Mouse (Mus musculus): Measurements from ENCODE around the gene Plekhg2. TPM values are rescaled to one million over a fixed set of nuclear protein-coding genes. Genes with fewer than 3 reads are reported as not detected.
A peak's percentile ranks its signal among the peaks of the same experiment; 100 is the strongest.

The Plekhg2 gene
- polyA plus RNA-seq, 1 experiment from 2014 or later, result 21.4 TPM

- Histone ChIP-seq H3K9ac (replicated peaks) (no peak overlapping the region), H3K9me3 (replicated peaks) (no peaks in the 10 kb centered on the region), H3K36me3 (peaks cover 7% of the 10 kb centered on the region; the same call in 1 of the 2 replicates), H3K4me2 (no peak overlapping the region), H3K27me3 (replicated peaks) (no peaks in the 10 kb centered on the region), H3K4me1 (peaks cover 24% of the 10 kb centered on the region), H3K27ac (replicated peaks) (no peak overlapping the region), H3K4me3 (replicated peaks) (no peak overlapping the region)
- no peak for ATAC-seq (ENCODE audit: low FRiP score)
- WGBS, result 77% methylated on average over 3 of the region's 3 CpGs
These were observed 24.7 kb downstream of the Plekhg2 start for GRCm38 (mm10) chr7:28347746-28348145.

DNA sequence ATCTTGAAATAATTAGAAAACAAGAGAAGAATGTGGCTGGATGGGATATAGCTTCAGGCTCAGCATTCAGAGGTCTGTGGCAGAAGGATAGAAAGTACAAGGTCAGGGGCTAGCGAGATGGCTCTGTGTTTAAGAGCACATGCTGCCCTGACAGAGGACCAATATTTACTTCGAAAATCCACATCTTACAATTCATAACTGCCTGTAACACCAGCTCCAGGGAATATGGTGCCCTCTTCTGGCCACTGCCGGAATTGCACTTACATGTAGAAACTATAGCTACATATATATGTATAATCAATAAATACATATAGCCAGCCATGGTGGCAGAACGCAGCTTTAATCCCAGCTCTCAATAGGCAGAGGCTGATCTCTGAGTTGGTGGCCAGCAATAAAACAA, 27.8 kb downstream of the Plekhg2 start:
- Histone ChIP-seq H3K27ac (replicated peaks) (no peak overlapping the region), H3K36me3 (no peaks in the 10 kb centered on the region), H3K4me3 (replicated peaks) (no peak overlapping the region), H3K9ac (replicated peaks) (no peak overlapping the region), H3K27me3 (replicated peaks) (no peaks in the 10 kb centered on the region), H3K4me1 (peaks cover 7% of the 10 kb centered on the region), H3K9me3 (replicated peaks) (no peaks in the 10 kb centered on the region), H3K4me2 (no peak overlapping the region)
- 0 out of 2 replicates have a peak, but pooled peaks have one; percentile 33 for ATAC-seq (ENCODE audit: low FRiP score)
- WGBS, result 7% methylated on average over 4 of the region's 4 CpGs

DNA sequence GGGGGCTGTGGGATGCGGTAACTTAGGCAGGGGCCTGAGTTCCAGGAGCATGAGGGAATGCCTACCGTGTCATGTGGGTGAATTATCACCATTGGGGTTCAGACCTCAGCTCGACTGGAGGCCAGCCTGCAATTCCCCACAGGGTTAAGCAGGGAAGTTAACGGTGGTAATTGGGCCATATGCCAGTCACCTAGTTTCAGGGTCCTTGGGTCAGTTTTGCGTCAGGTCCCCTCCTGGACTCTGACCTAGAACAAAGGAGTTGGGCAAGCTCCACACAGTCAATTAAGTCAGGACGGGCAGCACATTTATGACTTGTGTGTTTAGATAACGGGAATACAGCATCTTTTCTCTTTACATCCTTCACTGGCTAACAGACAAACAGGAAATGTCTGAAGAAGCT, 31.0 kb downstream of the Plekhg2 start:
- Histone ChIP-seq H3K27ac (replicated peaks) (no peak overlapping the region), H3K9ac (replicated peaks) (no peak overlapping the region), H3K4me3 (replicated peaks) (no peak overlapping the region), H3K4me1 (peaks cover 23% of the 10 kb centered on the region), H3K4me2 (no peak overlapping the region), H3K9me3 (replicated peaks) (no peaks in the 10 kb centered on the region), H3K27me3 (replicated peaks) (no peaks in the 10 kb centered on the region), H3K36me3 (no peaks in the 10 kb centered on the region)
- WGBS, result 15% methylated on average over 7 of the region's 7 CpGs
- no peak for ATAC-seq (ENCODE audit: low FRiP score)

DNA sequence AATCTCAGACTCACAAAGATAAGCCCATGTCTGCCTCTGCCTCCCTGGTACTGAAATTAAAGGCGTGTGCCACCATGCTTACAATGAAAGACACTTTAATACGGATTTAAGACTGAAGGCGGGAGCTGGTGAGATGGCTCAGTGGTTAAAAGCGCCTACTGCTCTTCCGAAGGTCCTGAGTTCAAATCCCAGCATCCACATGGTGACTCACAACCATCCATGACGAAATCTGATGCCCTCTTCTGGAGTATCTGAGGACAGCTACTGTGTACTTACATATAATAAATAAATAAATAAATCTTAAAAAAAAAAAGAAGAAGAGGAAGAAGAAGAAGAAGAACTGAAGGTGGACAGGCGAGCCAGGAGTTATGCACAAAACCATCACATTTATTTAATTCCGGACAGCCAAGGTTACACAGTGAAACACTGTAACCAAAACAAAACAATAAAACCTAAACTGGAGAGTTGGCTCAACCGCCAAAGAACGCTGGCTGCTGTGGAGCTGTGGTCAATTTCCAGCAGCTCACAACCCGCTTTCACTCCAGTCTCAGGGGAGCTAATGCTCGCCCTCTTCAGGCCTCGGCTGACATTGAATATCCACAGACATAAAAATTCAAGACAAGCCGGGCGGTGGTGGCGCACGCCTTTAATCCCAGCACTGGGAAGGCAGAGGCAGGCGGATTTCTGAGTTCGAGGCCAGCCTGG, 33.0 kb downstream of the Plekhg2 start:
- peak overlapping the region; percentile 85 for H3K27ac ChIP-seq (replicated peaks)
- peak overlapping the region; percentile 74 for H3K4me3 ChIP-seq (replicated peaks)
- no peaks in the 10 kb centered on the region for H3K27me3 ChIP-seq (replicated peaks)
- H3K4me1 ChIP-seq, result peaks cover 34% of the 10 kb centered on the region
- no peaks in the 10 kb centered on the region for H3K9me3 ChIP-seq (replicated peaks)
- 76% methylated on average over 19 of the region's 19 CpGs for WGBS
- peak; percentile 19 for ATAC-seq (ENCODE audit: low FRiP score)
- peak overlapping the region; percentile 71 for H3K4me2 ChIP-seq
- H3K9ac ChIP-seq (replicated peaks), result peak overlapping the region; percentile 47; the same call in 1 of the 2 replicates
- H3K36me3 ChIP-seq, result no peaks in the 10 kb centered on the region

DNA sequence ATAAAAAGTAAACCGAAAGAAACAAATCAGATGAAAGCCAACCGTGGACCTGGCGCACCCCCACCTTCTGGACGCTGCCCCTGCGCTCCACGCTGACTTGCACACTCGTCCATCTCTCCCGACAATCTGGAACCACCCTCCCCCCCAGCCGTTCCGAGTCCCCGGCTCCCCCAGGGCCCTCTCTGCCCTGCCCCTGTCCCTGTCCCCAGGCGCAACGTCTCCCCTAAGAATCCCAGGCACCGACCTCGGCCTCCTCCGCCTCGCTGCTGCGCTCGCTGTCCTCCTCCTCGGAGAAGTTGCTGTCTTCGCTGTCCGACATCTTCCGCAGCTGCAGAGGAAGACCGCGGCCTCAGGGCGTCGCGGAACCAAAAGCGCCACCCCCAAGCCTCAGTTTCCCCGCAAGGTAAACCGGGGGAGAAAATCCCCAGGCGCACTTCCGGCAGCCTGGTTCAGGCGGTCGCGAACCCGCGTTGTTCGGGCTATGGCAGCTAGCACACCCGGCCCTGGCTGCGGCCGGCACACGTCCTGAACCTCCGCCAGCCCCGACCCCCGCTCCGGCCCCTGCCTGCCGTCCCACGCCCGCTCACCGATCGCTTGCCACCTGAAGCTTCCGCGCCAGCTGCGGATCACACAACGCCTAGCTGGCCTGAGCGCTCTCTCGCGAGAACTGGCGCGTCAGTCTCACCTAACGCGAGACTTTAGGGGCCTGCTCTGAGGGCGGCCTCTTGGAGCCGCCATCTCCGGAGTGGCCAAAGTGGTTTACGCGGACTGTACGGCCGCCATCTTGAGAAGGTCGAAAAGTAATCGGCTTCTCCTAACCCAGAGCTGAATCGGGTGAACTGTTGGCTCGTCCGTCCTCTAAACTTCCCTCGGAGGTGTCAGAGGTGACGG, 34.0 kb downstream of the Plekhg2 start, which contains the start of gene Supt5:
Gene Supt5, minus strand, starts transcription at position 639 of the 891 bp plus-strand sequence.
- Histone ChIP-seq H3K27ac (replicated peaks) (peak within 1 kb of the TSS; percentile 85), H3K4me2 (peak within 1 kb of the TSS; percentile 71), H3K36me3 (no peaks in the 10 kb centered on the region; the same call in 1 of the 2 replicates), H3K4me1 (peaks cover 33% of the 10 kb centered on the region), H3K27me3 (replicated peaks) (no peaks in the 10 kb centered on the region), H3K9ac (replicated peaks) (peak within 1 kb of the TSS; percentile 89), H3K9me3 (replicated peaks) (no peaks in the 10 kb centered on the region), H3K4me3 (replicated peaks) (peak within 1 kb of the TSS; percentile 74)
- ATAC-seq (ENCODE audit: low FRiP score), result peak; percentile 99
- under 1% methylated on average over 77 of the region's 77 CpGs for WGBS

DNA sequence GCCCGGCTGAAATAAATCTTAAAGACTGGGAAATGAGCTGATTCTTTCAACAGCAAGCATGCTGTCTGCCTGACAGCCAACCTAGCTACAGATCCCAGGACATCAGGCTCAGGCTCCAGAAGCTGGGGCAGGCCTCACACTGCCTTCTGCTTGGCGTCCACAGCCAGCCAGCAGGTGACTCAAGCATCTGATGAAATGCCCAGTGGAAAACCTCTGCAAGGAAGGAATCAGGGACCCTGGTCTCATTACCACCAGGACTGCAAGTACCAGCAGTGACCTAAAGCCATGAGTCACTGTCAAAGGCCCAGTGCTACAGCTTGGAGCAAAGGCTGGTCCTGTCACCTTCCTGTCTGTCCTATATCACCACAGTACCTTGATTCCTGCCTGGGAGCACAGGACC, 36.9 kb downstream of the Plekhg2 start:
- no peak for ATAC-seq (ENCODE audit: low FRiP score)
- no peak overlapping the region for H3K9ac ChIP-seq (replicated peaks)
- peaks cover 33% of the 10 kb centered on the region for H3K4me1 ChIP-seq
- no peak overlapping the region for H3K4me3 ChIP-seq (replicated peaks)
- H3K36me3 ChIP-seq, result peaks cover 12% of the 10 kb centered on the region
- no peaks in the 10 kb centered on the region for H3K27me3 ChIP-seq (replicated peaks)
- H3K27ac ChIP-seq (replicated peaks), result no peak overlapping the region
- H3K4me2 ChIP-seq, result no peak overlapping the region
- 92% methylated on average over 2 of the region's 2 CpGs for WGBS
- H3K9me3 ChIP-seq (replicated peaks), result no peaks in the 10 kb centered on the region

DNA sequence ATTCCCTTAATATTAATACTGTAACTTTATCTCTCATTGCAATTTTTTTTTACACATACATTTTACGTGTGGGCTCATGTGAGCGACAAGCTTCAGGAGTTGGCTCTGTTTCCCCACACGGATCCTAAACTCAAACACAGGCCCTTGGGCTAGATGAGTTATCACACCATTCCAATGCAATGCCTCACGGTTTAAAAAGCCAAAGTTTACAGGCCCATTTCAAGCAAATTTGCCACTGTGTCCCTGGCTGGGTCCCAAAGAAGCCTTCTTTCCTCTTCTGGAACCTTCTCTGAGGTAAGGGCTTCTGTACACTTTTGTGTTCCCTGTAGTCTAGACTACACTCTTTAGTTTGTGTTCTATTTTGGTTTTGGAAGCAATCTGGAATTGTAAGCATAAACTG, 37.9 kb downstream of the Plekhg2 start:
- H3K4me1 ChIP-seq, result peaks cover 33% of the 10 kb centered on the region
- 94% methylated on average over 4 of the region's 4 CpGs for WGBS
- ATAC-seq (ENCODE audit: low FRiP score), result no peak
- H3K4me2 ChIP-seq, result no peak overlapping the region
- no peaks in the 10 kb centered on the region for H3K27me3 ChIP-seq (replicated peaks)
- H3K27ac ChIP-seq (replicated peaks), result no peak overlapping the region
- no peaks in the 10 kb centered on the region for H3K9me3 ChIP-seq (replicated peaks)
- H3K9ac ChIP-seq (replicated peaks), result no peak overlapping the region
- H3K36me3 ChIP-seq, result peaks cover 20% of the 10 kb centered on the region
- no peak overlapping the region for H3K4me3 ChIP-seq (replicated peaks)

GRCm38 (mm10) chr7:28328260-28328659, 44.1 kb downstream of the Plekhg2 start:
- Histone ChIP-seq H3K9me3 (replicated peaks) (no peaks in the 10 kb centered on the region), H3K36me3 (peaks cover 78% of the 10 kb centered on the region)

GRCm38 (mm10) chr7:28326457-28326856, 45.9 kb downstream of the Plekhg2 start:
- Histone ChIP-seq H3K4me1 (no peaks in the 10 kb centered on the region), H3K27ac (replicated peaks) (no peak overlapping the region), H3K27me3 (replicated peaks) (no peaks in the 10 kb centered on the region), H3K9me3 (replicated peaks) (no peaks in the 10 kb centered on the region), H3K36me3 (peaks cover 93% of the 10 kb centered on the region), H3K4me3 (replicated peaks) (no peak overlapping the region), H3K4me2 (no peak overlapping the region), H3K9ac (replicated peaks) (no peak overlapping the region)
- no peak for ATAC-seq (ENCODE audit: low FRiP score)
- 82% methylated on average over 4 of the region's 4 CpGs for WGBS

More at GRCm38 (mm10) chr7:28328260-28328659, 44.1 kb downstream of the Plekhg2 start:
- no peak for ATAC-seq (ENCODE audit: low FRiP score)
- Histone ChIP-seq H3K27me3 (replicated peaks) (no peaks in the 10 kb centered on the region), H3K4me1 (no peaks in the 10 kb centered on the region), H3K4me2 (no peak overlapping the region), H3K27ac (replicated peaks) (no peak overlapping the region), H3K4me3 (replicated peaks) (no peak overlapping the region), H3K9ac (replicated peaks) (no peak overlapping the region)
- WGBS, result 90% methylated on average over 2 of the region's 2 CpGs

DNA sequence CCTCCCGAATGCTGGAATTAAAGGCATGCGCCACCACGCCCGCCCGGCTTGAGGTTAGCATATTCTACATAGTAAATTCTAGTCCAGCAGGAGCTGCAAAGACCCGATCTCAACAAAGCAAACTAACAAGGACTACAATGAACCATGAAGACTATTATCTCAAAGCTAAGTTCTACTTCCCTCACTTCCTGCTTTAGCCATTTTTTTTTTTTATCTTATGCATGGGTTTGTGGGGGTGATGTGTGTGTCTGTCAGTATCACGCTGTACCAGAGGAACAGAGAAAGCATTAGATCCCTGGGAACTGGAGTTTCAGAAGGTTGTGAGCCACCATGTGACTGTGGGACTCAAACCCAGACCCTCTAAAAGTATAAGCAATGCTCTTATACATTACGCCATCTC, 47.1 kb downstream of the Plekhg2 start:
- Histone ChIP-seq H3K9ac (replicated peaks) (no peak overlapping the region), H3K4me3 (replicated peaks) (no peak overlapping the region), H3K27ac (replicated peaks) (no peak overlapping the region), H3K9me3 (replicated peaks) (no peaks in the 10 kb centered on the region), H3K4me1 (no peaks in the 10 kb centered on the region), H3K27me3 (replicated peaks) (no peaks in the 10 kb centered on the region), H3K36me3 (peaks cover 94% of the 10 kb centered on the region), H3K4me2 (no peak overlapping the region)
- WGBS, result 98% methylated on average over 8 of the region's 8 CpGs
- no peak for ATAC-seq (ENCODE audit: low FRiP score)

- Histone ChIP-seq H3K4me3 (replicated peaks) (no peak overlapping the region), H3K4me1 (no peaks in the 10 kb centered on the region), H3K9ac (replicated peaks) (no peak overlapping the region), H3K27ac (replicated peaks) (no peak overlapping the region), H3K9me3 (replicated peaks) (no peaks in the 10 kb centered on the region), H3K27me3 (replicated peaks) (no peaks in the 10 kb centered on the region), H3K36me3 (peaks cover 99% of the 10 kb centered on the region), H3K4me2 (no peak overlapping the region)
- no peak for ATAC-seq (ENCODE audit: low FRiP score)
- 96% methylated on average over 15 of the region's 15 CpGs for WGBS
These were observed 50.3 kb downstream of the Plekhg2 start for GRCm38 (mm10) chr7:28321974-28322720.

Data from neural tube, embryonic 15.5 days (tissue).